Mouse (Mus musculus) intestine, embryonic 15.5 days (tissue): ENCODE data around the gene Rps27rt. TPM values are rescaled to one million over a fixed set of nuclear protein-coding genes. Genes with fewer than 3 reads are reported as not detected.
"Not testable (repeated sequence)": the region's sequence is repeated elsewhere in the genome, so short reads cannot be mapped to it uniquely, and the experiment has no call there.

Source experiments
- ATAC-seq: fragments of 200-750 bp; cut with Nextera tagmentation; 2 replicates; pipeline ENCODE4 v1.8.0; 2017; ENCODE audit warnings: moderate TSS enrichment, moderate library complexity
- H3K27ac ChIP-seq: fragments of 300-500 bp; sonication (generic); 2 replicates; pipeline ENCODE4 v1.5.1; 2015; ENCODE audit warnings: mild to moderate bottlenecking, inconsistent platforms
- H3K27me3 ChIP-seq: fragments of 300-500 bp; sonication (generic); replicated peaks from 2 replicates; pipeline ENCODE4 v1.6.1; 2015; ENCODE audit warnings: inconsistent platforms
- H3K36me3 ChIP-seq: fragments of 300-500 bp; sonication (generic); 2 replicates; pipeline ENCODE4 v1.6.1; 2015; ENCODE audit warnings: inconsistent platforms
- H3K4me1 ChIP-seq: fragments of 300-500 bp; sonication (generic); replicated peaks from 2 replicates; pipeline ENCODE4 v1.6.1; 2015; ENCODE audit warnings: inconsistent platforms
- H3K4me2 ChIP-seq: fragments of 300-500 bp; sonication (generic); replicated peaks from 2 replicates; pipeline ENCODE4 v1.6.1; 2015; ENCODE audit warnings: mild to moderate bottlenecking, inconsistent platforms
- H3K4me3 ChIP-seq: fragments of 300-500 bp; sonication (generic); replicated peaks from 2 replicates; pipeline ENCODE4 v1.5.1; 2015; ENCODE audit warnings: inconsistent platforms
- H3K9ac ChIP-seq: fragments of 300-500 bp; sonication (generic); 2 replicates; pipeline ENCODE4 v1.6.1; 2015; ENCODE audit warnings: inconsistent platforms
- H3K9me3 ChIP-seq: fragments of 300-500 bp; sonication (generic); 2 replicates; pipeline ENCODE4 v1.6.1; 2016; ENCODE audit warnings: inconsistent platforms
- WGBS: fragments of 180-500 bp; shearing (Covaris S2); methylation state at CpG from one replicate; pipeline ENCODE4 v1.1.7; 2015; 5-methylcytosine and 5-hydroxymethylcytosine counted together
- polyA plus RNA-seq: library from polyadenylated mRNA; unstranded; fragments of >200 nt; fragmentation: Nextera tagmentation; extraction: Ambion mirVana; gene quantifications from 2 replicates; pipeline ENCODE4 v1.2.1, GENCODE M21; 2015

The Rps27rt gene
- polyA plus RNA-seq, 1 experiment from 2014 or later: 549 TPM

GRCm38 (mm10) chr9:114977461-114978280 lies 4.9 kb downstream of the Rps27rt start:
- peaks cover 13% of the 10 kb centered on the region for H3K4me1 ChIP-seq
- peak overlapping the region; percentile 73 for H3K9ac ChIP-seq
- no peaks in the 10 kb centered on the region for H3K36me3 ChIP-seq
- H3K4me3 ChIP-seq: peak overlapping the region; percentile 88
- ATAC-seq: peak; percentile 79
- peak overlapping the region; percentile 89 for H3K4me2 ChIP-seq
- H3K9me3 ChIP-seq: no peaks in the 10 kb centered on the region
- no peaks in the 10 kb centered on the region for H3K27me3 ChIP-seq
- peak overlapping the region; percentile 86 for H3K27ac ChIP-seq
- WGBS: 8% methylated on average over 31 of the region's 31 CpGs

GRCm38 (mm10) chr9:114966286-114966685 lies 16.3 kb downstream of the Rps27rt start:
- not testable (repeated sequence) for H3K9me3 ChIP-seq, H3K4me2 ChIP-seq, H3K27me3 ChIP-seq, H3K36me3 ChIP-seq, H3K4me1 ChIP-seq, H3K4me3 ChIP-seq, H3K27ac ChIP-seq, ATAC-seq, H3K9ac ChIP-seq
- WGBS: 82% methylated on average over 7 of the region's 7 CpGs

- Histone ChIP-seq H3K36me3 (no peaks in the 10 kb centered on the region), H3K4me1 (peaks cover 3% of the 10 kb centered on the region; the same call in 1 of the 2 replicates), H3K4me2 (no peak overlapping the region), H3K4me3 (no peak overlapping the region), H3K27me3 (no peaks in the 10 kb centered on the region), H3K27ac (no peak overlapping the region), H3K9me3 (no peaks in the 10 kb centered on the region), H3K9ac (no peak overlapping the region)
- WGBS: 58% methylated on average over 3 of the region's 3 CpGs
- ATAC-seq: no peak
These were observed 18.4 kb downstream of the Rps27rt start for GRCm38 (mm10) chr9:114964093-114964492.

GRCm38 (mm10) chr9:114960844-114961243 lies 21.7 kb downstream of the Rps27rt start:
- Histone ChIP-seq H3K4me2 (no peak overlapping the region), H3K9me3 (no peaks in the 10 kb centered on the region), H3K27ac (no peak overlapping the region), H3K9ac (no peak overlapping the region), H3K4me1 (peaks cover 3% of the 10 kb centered on the region; the same call in 1 of the 2 replicates), H3K4me3 (no peak overlapping the region), H3K36me3 (no peaks in the 10 kb centered on the region), H3K27me3 (no peaks in the 10 kb centered on the region)
- ATAC-seq: no peak
- 70% methylated on average over 6 of the region's 6 CpGs for WGBS

GRCm38 (mm10) chr9:114960043-114960789 lies 22.3 kb downstream of the Rps27rt start:
- Histone ChIP-seq H3K27ac (peak overlapping the region; percentile 62), H3K4me2 (no peak overlapping the region), H3K4me3 (no peak overlapping the region), H3K4me1 (peaks cover 6% of the 10 kb centered on the region; the same call in 1 of the 2 replicates), H3K36me3 (no peaks in the 10 kb centered on the region), H3K9ac (no peak overlapping the region), H3K9me3 (no peaks in the 10 kb centered on the region), H3K27me3 (no peaks in the 10 kb centered on the region)
- 61% methylated on average over 4 of the region's 4 CpGs for WGBS
- ATAC-seq: peak; percentile 78

- Histone ChIP-seq H3K4me3 (no peak overlapping the region), H3K4me1 (peaks cover 6% of the 10 kb centered on the region; the same call in 1 of the 2 replicates), H3K27ac (no peak overlapping the region), H3K9me3 (no peaks in the 10 kb centered on the region), H3K9ac (no peak overlapping the region), H3K36me3 (no peaks in the 10 kb centered on the region), H3K4me2 (no peak overlapping the region), H3K27me3 (no peaks in the 10 kb centered on the region)
- peak; percentile 57; the same call in 1 of the 2 replicates for ATAC-seq
- WGBS: 40% methylated on average over 5 of the region's 5 CpGs
These were observed 25.6 kb downstream of the Rps27rt start for GRCm38 (mm10) chr9:114956945-114957344.

GRCm38 (mm10) chr9:114955340-114955739 lies 27.2 kb downstream of the Rps27rt start:
- Histone ChIP-seq H3K9me3 (no peaks in the 10 kb centered on the region), H3K9ac (no peak overlapping the region), H3K4me1 (peaks cover 6% of the 10 kb centered on the region; the same call in 1 of the 2 replicates), H3K36me3 (no peaks in the 10 kb centered on the region), H3K27me3 (no peaks in the 10 kb centered on the region), H3K27ac (no peak overlapping the region), H3K4me3 (no peak overlapping the region), H3K4me2 (no peak overlapping the region)
- peak; percentile 54; the same call in 1 of the 2 replicates for ATAC-seq
- WGBS: 78% methylated on average over 11 of the region's 11 CpGs

- Histone ChIP-seq H3K27ac (no peak overlapping the region), H3K9ac (no peak overlapping the region), H3K27me3 (no peaks in the 10 kb centered on the region), H3K4me2 (no peak overlapping the region), H3K9me3 (no peaks in the 10 kb centered on the region), H3K4me1 (peaks cover 11% of the 10 kb centered on the region; the same call in 1 of the 2 replicates), H3K36me3 (no peaks in the 10 kb centered on the region), H3K4me3 (no peak overlapping the region)
- no peak for ATAC-seq
- 52% methylated on average over 1 of the region's 1 CpGs for WGBS
These were observed 29.7 kb downstream of the Rps27rt start for GRCm38 (mm10) chr9:114952866-114953265.

GRCm38 (mm10) chr9:114948395-114948794 lies 34.1 kb downstream of the Rps27rt start:
- H3K36me3 ChIP-seq: no peaks in the 10 kb centered on the region
- no peak overlapping the region for H3K4me3 ChIP-seq
- no peaks in the 10 kb centered on the region for H3K9me3 ChIP-seq
- peaks cover 8% of the 10 kb centered on the region; the same call in 1 of the 2 replicates for H3K4me1 ChIP-seq
- peak; percentile 46 for ATAC-seq
- peak overlapping the region; percentile 13; the same call in 1 of the 2 replicates for H3K27ac ChIP-seq
- 49% methylated on average over 5 of the region's 5 CpGs for WGBS
- no peak overlapping the region for H3K4me2 ChIP-seq
- no peak overlapping the region for H3K9ac ChIP-seq
- no peaks in the 10 kb centered on the region for H3K27me3 ChIP-seq

GRCm38 (mm10) chr9:114945576-114945975 lies 37.0 kb downstream of the Rps27rt start:
- no peak for ATAC-seq
- WGBS: 94% methylated on average over 6 of the region's 6 CpGs
- H3K27ac ChIP-seq: no peak overlapping the region

GRCm38 (mm10) chr9:114944642-114945041 lies 37.9 kb downstream of the Rps27rt start:
- peaks cover 5% of the 10 kb centered on the region; the same call in 1 of the 2 replicates for H3K4me1 ChIP-seq
- H3K9ac ChIP-seq: no peak overlapping the region
- 81% methylated on average over 3 of the region's 3 CpGs for WGBS
- ATAC-seq: peak; percentile 48; the same call in 1 of the 2 replicates
- H3K27ac ChIP-seq: no peak overlapping the region
- H3K36me3 ChIP-seq: no peaks in the 10 kb centered on the region
- no peak overlapping the region for H3K4me2 ChIP-seq
- no peaks in the 10 kb centered on the region for H3K27me3 ChIP-seq
- H3K9me3 ChIP-seq: no peaks in the 10 kb centered on the region
- H3K4me3 ChIP-seq: no peak overlapping the region

More at GRCm38 (mm10) chr9:114945576-114945975, 37.0 kb downstream of the Rps27rt start:
- Histone ChIP-seq H3K9me3 (no peaks in the 10 kb centered on the region), H3K36me3 (no peaks in the 10 kb centered on the region), H3K4me1 (peaks cover 8% of the 10 kb centered on the region; the same call in 1 of the 2 replicates), H3K27me3 (no peaks in the 10 kb centered on the region), H3K4me3 (no peak overlapping the region), H3K4me2 (no peak overlapping the region), H3K9ac (no peak overlapping the region)

GRCm38 (mm10) chr9:114936687-114937086 lies 45.9 kb downstream of the Rps27rt start:
- no peak overlapping the region for H3K4me2 ChIP-seq
- ATAC-seq: no peak
- WGBS: 70% methylated on average over 2 of the region's 2 CpGs
- H3K4me1 ChIP-seq: peaks cover 7% of the 10 kb centered on the region; the same call in 1 of the 2 replicates
- no peaks in the 10 kb centered on the region for H3K9me3 ChIP-seq
- no peaks in the 10 kb centered on the region for H3K36me3 ChIP-seq
- H3K27me3 ChIP-seq: no peaks in the 10 kb centered on the region
- no peak overlapping the region for H3K4me3 ChIP-seq
- no peak overlapping the region for H3K27ac ChIP-seq
- no peak overlapping the region for H3K9ac ChIP-seq
